Mouse (Mus musculus) spleen, postnatal 14 days (tissue): ENCODE measurements around the gene Tac4.

Experiments
- DNase-seq, 2 experiments: peaks; one replicate each; pipeline ENCODE4 v3.0.0; 2021 to 2022; ENCODE audit warnings: low spot score in 2 of 2

The Tac4 gene

GRCm38 (mm10) chr11:95259088-95259849 is 2.1 kb upstream of the Tac4 start:
- peak; percentile 88 to 93 for DNase-seq

- no peak for DNase-seq
These were observed 2.6 kb downstream of the Tac4 start for GRCm38 (mm10) chr11:95263816-95264454.

- no peak for DNase-seq
These were observed 3.2 kb downstream of the Tac4 start for GRCm38 (mm10) chr11:95264455-95265013.

- DNase-seq = no peak
These were observed 5.4 kb downstream of the Tac4 start for GRCm38 (mm10) chr11:95266540-95267245.

GRCm38 (mm10) chr11:95273661-95274060 is 12.3 kb downstream of the Tac4 start:
- no peak for DNase-seq

GRCm38 (mm10) chr11:95274613-95275012 is 13.3 kb downstream of the Tac4 start:
- no peak for DNase-seq

GRCm38 (mm10) chr11:95276056-95276455 is 14.7 kb downstream of the Tac4 start:
- no peak for DNase-seq

GRCm38 (mm10) chr11:95279061-95279659 is 17.8 kb downstream of the Tac4 start:
- no peak for DNase-seq

GRCm38 (mm10) chr11:95282331-95282730 is 21.0 kb downstream of the Tac4 start:
- no peak for DNase-seq

GRCm38 (mm10) chr11:95291998-95292397 is 30.7 kb downstream of the Tac4 start:
- no peak for DNase-seq

- peak in 1 of 2 experiments; percentile 20 for DNase-seq
These were observed 31.8 kb downstream of the Tac4 start for GRCm38 (mm10) chr11:95293017-95293624.

- no peak for DNase-seq
These were observed 34.4 kb downstream of the Tac4 start for GRCm38 (mm10) chr11:95295736-95296135.

- peak in 1 of 2 experiments; percentile 17 for DNase-seq
These were observed 36.8 kb downstream of the Tac4 start for GRCm38 (mm10) chr11:95298146-95298545.

GRCm38 (mm10) chr11:95299886-95300285 is 38.6 kb downstream of the Tac4 start:
- no peak for DNase-seq

GRCm38 (mm10) chr11:95301772-95302171 is 40.4 kb downstream of the Tac4 start:
- DNase-seq = no peak

- no peak for DNase-seq
These were observed 44.3 kb downstream of the Tac4 start for GRCm38 (mm10) chr11:95305600-95305999.

GRCm38 (mm10) chr11:95307526-95307925 is 46.2 kb downstream of the Tac4 start:
- DNase-seq = no peak

GRCm38 (mm10) chr11:95309510-95310006 is 48.2 kb downstream of the Tac4 start:
- DNase-seq = peak; percentile 89 to 91

- DNase-seq = peak; percentile 87 to 91
These were observed 48.8 kb downstream of the Tac4 start, which contains the start of gene Kat7 for GRCm38 (mm10) chr11:95310007-95310647. TSS of gene Kat7 (minus strand) at chr11:95310246.

GRCm38 (mm10) chr11:95310648-95311424 is 49.5 kb downstream of the Tac4 start:
- DNase-seq = no peak
